Mouse (Mus musculus): Measurements from ENCODE around the gene Mt1.
"Not testable (repeated sequence)": the region's sequence is repeated elsewhere in the genome, so short reads cannot be mapped to it uniquely, and the experiment has no call there.

Gene Mt1

GRCm38 (mm10) chr8:94178857-94179712 is at the start of gene Mt1:
TSS of gene Mt1 (plus strand) at chr8:94179082.
- DNase-seq (ENCODE audit: low read depth) = peak; percentile 50

DNA sequence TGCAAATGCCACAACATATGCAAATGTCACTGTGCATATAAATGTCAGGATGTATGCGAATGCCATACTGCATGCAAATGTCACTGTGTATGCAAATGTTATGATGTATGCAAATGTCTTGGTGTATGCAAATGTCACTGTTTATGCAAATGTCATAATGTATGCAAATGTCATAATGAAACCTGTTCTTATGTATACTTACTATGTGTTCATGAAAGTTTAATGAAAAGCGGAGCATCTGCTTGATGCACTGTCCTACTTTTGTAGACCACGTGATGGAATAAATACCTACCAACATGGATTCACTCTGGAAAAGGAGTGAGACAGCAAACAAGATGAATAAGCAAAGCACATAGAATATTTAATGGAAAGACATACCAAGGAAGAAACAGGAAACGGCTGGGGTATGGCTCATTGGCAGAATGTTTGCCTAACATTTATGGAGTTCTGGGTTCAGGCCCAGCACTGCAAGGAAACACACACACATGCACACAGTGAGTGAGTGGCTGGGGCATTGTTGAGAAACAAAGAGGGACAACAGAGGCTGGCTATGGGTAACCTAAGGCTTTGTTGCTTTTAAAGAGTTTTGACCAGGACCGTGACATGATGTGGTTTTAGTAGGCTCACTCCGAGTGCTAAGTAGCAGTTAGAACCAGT is 49.6 kb upstream of the Mt1 start:
- DNase-seq (ENCODE audit: low read depth) = no peak

DNA sequence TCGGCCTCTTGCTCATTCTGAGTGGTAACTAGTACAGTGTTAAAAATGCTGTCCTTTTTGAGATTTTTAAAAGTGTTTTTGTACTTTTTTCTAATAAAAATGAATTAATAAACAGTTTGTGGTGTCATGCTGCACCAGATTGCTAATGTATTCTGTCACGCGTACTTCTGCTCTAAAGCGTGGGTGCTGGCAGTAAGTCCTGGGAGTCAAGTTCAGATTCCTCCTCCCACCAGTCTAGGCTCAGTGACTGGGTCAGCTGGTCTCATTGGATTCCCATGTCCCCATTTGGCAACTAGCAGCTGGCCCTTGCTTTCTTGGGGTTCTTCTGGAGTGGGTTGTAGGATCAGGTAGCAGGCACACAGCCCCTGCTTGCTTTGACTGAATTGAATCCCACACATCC is 48.8 kb upstream of the Mt1 start:
- DNase-seq (ENCODE audit: low read depth) = no peak

GRCm38 (mm10) chr8:94132096-94132495 is 46.8 kb upstream of the Mt1 start:
- no peak for DNase-seq (ENCODE audit: low read depth)

DNA sequence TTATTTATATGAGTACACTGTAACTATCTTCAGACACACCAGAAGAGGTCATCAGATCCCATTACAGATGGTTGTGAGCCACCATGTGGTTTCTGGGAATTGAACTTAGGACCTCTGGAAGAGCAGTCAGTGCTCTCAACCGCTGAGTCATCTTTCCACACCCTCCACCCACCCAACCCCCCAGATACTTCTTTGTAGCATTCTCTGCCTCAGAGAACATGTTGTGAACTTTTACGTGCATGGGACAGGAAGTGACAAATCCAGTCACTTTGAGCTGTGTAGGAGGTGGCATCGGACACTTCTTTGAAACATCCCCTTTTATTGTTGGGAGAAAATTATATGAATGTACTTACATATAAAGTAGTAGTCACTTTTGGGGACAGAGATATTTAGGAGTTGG is 44.3 kb upstream of the Mt1 start:
- not testable (repeated sequence) for DNase-seq (ENCODE audit: low read depth)

DNA sequence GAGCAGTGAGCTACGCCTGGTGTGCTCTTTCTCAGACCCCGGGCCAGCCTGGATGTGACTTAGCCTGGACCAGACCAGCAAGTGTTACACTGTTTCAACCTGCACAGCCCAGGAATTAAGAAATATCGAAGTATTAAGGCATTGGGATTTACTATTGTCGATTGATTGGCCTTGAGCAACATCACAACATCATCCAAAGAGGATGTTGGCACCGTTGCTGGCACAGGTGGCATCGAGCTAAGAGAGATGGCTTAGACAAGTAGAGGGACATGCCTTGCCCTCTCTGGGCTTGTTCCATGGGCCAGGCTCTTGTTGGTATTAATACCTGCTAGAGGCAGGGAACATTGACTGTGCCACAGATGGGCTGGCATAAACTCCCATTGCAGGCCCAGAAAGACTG is 43.3 kb upstream of the Mt1 start:
- no peak for DNase-seq (ENCODE audit: low read depth)

DNA sequence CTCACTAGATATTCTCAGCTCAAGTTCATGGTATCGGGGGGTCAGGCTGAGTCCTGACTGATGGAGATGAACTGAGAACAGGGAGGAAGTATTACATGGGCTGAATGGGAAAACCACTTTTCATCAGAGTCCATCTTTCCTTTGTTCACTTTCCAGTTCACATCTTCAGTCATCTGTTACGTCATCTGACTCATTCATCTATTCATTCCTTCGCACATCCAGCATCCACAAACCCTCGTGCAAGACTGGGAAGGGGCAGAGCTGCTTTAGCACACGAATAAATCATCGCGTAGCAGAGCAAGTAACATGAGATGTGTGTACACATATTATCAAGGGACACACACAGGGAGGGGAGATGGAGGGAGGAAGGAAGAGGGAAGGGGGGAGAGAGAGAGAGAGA is 42.7 kb upstream of the Mt1 start:
- DNase-seq (ENCODE audit: low read depth) = no peak

GRCm38 (mm10) chr8:94136933-94137332 is 41.9 kb upstream of the Mt1 start, which contains the start of gene Mt4:
TSS of gene Mt4 (plus strand) at chr8:94137197.
- DNase-seq (ENCODE audit: low read depth) = no peak

GRCm38 (mm10) chr8:94140266-94140795 is 38.6 kb upstream of the Mt1 start:
- DNase-seq (ENCODE audit: low read depth) = no peak

- no peak for DNase-seq (ENCODE audit: low read depth)
Observed at GRCm38 (mm10) chr8:94148236-94148635, 30.6 kb upstream of the Mt1 start.

- no peak for DNase-seq (ENCODE audit: low read depth)
Observed at GRCm38 (mm10) chr8:94150925-94151324, 28.0 kb upstream of the Mt1 start.

DNA sequence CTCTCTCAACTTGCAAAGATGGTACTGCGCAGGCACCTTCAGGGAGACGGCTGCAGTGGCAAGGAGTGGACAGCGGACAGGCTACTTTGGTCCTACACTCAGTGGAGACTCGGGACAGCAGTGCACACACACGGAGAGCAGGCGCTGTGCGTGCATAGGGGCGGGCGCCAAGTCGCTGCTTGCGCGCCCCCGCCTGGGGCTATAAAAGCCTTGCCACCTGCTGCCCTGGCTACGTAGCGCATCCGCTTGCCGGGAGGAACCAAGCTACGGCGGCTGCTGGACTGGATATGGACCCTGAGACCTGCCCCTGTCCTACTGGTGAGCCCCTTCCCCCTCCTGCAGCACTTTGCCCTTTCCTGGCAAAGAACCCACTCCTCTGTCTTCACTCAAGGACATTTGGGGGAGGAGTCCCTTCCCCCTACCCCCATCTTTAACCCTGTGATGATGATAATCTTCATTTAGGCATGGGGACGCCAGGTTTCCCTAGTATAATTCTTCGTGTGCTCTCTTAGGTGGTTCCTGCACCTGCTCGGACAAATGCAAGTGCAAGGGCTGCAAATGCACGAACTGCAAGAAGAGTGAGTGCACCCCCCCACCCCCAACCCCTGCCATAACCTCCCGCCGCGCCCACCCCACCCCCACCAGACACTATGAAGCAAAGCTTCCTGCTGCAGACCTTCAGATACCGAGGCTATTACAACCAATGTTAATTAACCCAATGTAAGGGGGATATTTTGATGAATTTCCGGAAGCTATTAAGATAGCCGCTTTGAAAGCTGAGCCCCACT is 26.2 kb upstream of the Mt1 start, which contains the start of gene Mt3:
TSS of gene Mt3 (plus strand) at position 95 of the 788 bp plus-strand sequence.
- no peak for DNase-seq (ENCODE audit: low read depth)

DNA sequence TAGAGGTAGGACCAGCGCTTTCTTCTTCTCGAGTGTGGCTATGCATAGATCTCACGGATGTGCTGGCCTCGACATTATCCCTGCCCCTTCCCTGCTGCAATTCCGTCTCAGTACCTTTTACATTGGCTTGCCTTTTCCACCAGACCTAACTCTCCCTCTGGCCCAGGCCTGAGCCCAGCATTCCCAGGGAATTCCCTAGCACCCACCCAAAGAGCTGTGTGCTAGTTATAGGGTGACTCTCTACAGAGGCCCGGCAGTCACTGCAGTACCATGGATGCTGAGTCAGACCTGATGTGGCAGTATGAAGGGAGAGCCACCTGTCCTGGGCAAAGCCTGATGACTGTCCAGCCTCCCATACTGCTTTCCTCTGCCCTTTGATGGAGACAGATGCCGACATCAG is 25.4 kb upstream of the Mt1 start:
- no peak for DNase-seq (ENCODE audit: low read depth)

GRCm38 (mm10) chr8:94154537-94154936 is 24.3 kb upstream of the Mt1 start:
- DNase-seq (ENCODE audit: low read depth) = no peak

- DNase-seq (ENCODE audit: low read depth) = no peak
Observed at GRCm38 (mm10) chr8:94156092-94156491, 22.8 kb upstream of the Mt1 start.

GRCm38 (mm10) chr8:94165772-94166171 is 13.1 kb upstream of the Mt1 start:
- not testable (repeated sequence) for DNase-seq (ENCODE audit: low read depth)

DNA sequence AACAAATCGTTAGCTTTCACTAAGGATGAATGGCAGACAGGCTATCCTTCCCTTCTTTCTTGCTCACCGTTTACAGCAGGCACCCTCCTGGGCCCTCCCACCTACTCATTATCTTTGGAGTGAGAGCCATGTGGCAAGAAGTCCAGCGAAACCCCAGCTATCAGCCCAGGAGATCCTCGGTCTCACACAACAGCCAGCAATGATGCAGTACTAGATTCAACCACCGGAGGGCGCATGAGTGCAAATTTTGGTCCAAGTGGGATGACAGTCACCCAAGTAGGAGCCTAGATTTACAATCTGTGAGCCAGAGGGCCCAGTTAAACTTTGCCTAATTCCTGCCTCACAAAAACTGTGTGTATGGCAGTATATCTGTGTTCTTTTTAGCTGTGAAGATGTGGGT is 11.6 kb upstream of the Mt1 start:
- DNase-seq (ENCODE audit: low read depth) = peak; percentile 85

DNA sequence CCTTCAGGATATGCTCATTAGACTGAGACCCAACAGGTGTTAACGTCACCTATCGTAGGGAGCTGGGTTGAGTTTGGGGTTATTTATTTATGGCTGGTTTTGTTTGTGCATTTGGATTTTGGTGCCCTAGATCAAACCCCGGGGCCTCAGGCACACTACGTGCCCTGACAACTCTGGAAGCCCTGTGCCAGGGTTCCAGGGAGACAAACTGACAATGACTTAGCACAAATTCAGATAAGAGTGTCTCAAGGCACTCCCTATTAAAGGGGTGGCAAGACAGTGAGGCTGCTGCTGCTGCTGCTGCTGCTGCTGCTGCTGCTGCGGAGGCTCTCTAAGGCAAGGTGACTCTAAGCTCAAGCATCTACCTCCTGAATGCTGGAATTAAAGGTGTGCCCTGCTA is 9.3 kb upstream of the Mt1 start:
- DNase-seq (ENCODE audit: low read depth) = no peak

- no peak for DNase-seq (ENCODE audit: low read depth)
Observed at GRCm38 (mm10) chr8:94171321-94171755, 7.5 kb upstream of the Mt1 start.

- DNase-seq (ENCODE audit: low read depth) = no peak
Observed at GRCm38 (mm10) chr8:94172075-94172808, 6.6 kb upstream of the Mt1 start, which contains the start of gene Mt2. TSS of gene Mt2 (plus strand) at chr8:94172664.
